Mouse (Mus musculus) embryonic fibroblast, embryonic 13.5 days (primary cell): Measurements from ENCODE around the gene Pdgfc.

Source experiments
- CTCF ChIP-seq: IDR thresholded peaks from 2 replicates; pipeline ENCODE4 v1.5.1; 2011; ENCODE audit warnings: mild to moderate bottlenecking, control low read depth, low read length, moderate library complexity, borderline replicate concordance; ENCODE audit not compliant: insufficient read depth
- POLR2A ChIP-seq: IDR thresholded peaks from 2 replicates; pipeline ENCODE4 v1.6.1; 2011; ENCODE audit warnings: low read depth, mild to moderate bottlenecking, control low read depth, low read length, moderate library complexity

DNA sequence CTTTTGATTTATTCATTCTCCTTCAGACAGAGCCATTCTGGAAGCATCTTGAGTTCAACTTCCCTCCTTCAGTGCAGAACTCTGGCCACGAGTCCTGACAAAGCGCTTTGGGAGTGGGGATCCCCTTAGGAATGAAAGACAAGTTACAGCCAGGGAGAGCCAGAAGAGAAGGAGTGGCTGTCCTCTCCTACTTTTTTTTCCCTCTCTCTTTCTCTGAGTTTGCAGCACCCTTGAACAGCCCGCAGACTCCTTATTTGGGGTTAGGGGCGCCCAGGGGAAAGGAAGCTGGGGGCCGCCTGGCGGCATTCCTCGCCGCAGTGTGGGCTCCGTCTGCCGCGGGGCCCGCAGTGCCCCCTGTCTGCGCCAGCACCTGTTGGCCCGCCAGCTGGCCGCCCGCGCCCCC, at the start of gene Pdgfc:
- TF ChIP-seq CTCF (no peak), POLR2A (no peak)
